Mouse (Mus musculus): ENCODE measurements around the gene Foxp2. TPM values are rescaled to one million over a fixed set of nuclear protein-coding genes. Genes with fewer than 3 reads are reported as not detected.

The Foxp2 gene
- total and polyA plus RNA-seq, 3 experiments: not detected

- Histone ChIP-seq H3K9me3 (replicated peaks; ENCODE audit: low read length) (peaks cover 21% of the 10 kb centered on the region), H3K9ac (ENCODE audit: insufficient read depth, low read depth) (no peak overlapping the region), H3K79me2 (replicated peaks; ENCODE audit: control insufficient read depth, extremely low read depth, insufficient read depth, poor library complexity, severe bottlenecking) (no peaks in the 10 kb centered on the region), H3K36me3 (replicated peaks in 1 of 2; ENCODE audit: control insufficient read depth in 1 of 2, insufficient read depth in 1 of 2, low read length in 1 of 2) (no peaks in the 10 kb centered on the region), H3K4me3 (replicated peaks in 1 of 3; ENCODE audit: low read depth in 2 of 3, low read length in 2 of 3, poor library complexity in 1 of 3) (no peak overlapping the region), H3K4me2 (ENCODE audit: insufficient read depth, low read depth, poor library complexity, severe bottlenecking) (no peak overlapping the region), H3K4me1 (ENCODE audit: control insufficient read depth in 1 of 2, insufficient read depth in 2 of 2) (peaks cover 2 to 15% of the 10 kb centered on the region in 2 experiments; a peak in 3 of 4 replicates), H3K27me3 (replicated peaks) (no peaks in the 10 kb centered on the region), H3K27ac (ENCODE audit: insufficient read depth, low read depth) (no peak overlapping the region)
- in situ Hi-C loops (cut with MboI; ENCODE audit: low pct_ligation_motif_present, low pct_unique_long_range_greater_than_20kb, low sequenced_read_pairs): no loop called here
- no peak for DNase-seq (ENCODE audit: extremely low read depth)
- dilution Hi-C loops (cut with MboI; ENCODE audit: extremely low pct_ligation_motif_present, extremely low pct_unique_long_range_greater_than_20kb, low sequenced_read_pairs): no loop called here
- no peak for TF ChIP-seq CHD2 (IDR thresholded peaks at IDR 0.05; ENCODE audit: low read length)
- no peak for TF ChIP-seq IRF4 (IDR thresholded peaks at IDR 0.05; ENCODE audit: low read depth, low read length)
- no peak for TF ChIP-seq SMC3 (IDR thresholded peaks at IDR 0.05; ENCODE audit: low read depth, low read length)
- TF ChIP-seq EP300 (IDR thresholded peaks at IDR 0.05; ENCODE audit: low read length): no peak
- no peak for TF ChIP-seq MAX (IDR thresholded peaks at IDR 0.05; ENCODE audit: low read length)
- TF ChIP-seq KAT2A (IDR thresholded peaks at IDR 0.05; ENCODE audit: insufficient replicate concordance, low read length): no peak
- TF ChIP-seq ELF1 (IDR thresholded peaks at IDR 0.05; ENCODE audit: low read depth, low read length): no peak
- TF ChIP-seq SIN3A (IDR thresholded peaks at IDR 0.05; ENCODE audit: low read length): no peak
- no peak for TF ChIP-seq RAD21 (IDR thresholded peaks at IDR 0.05; ENCODE audit: low read depth, low read length)
- TF ChIP-seq MAZ (IDR thresholded peaks at IDR 0.05; ENCODE audit: low read depth, low read length): no peak
- TF ChIP-seq MEF2A (IDR thresholded peaks at IDR 0.05; ENCODE audit: borderline replicate concordance, low read depth, low read length): no peak
- no peak for TF ChIP-seq ETS1 (conservative IDR thresholded peaks at IDR 0.05; ENCODE audit: low read depth, low read length)
- TF ChIP-seq ZNF384 (IDR thresholded peaks at IDR 0.05; ENCODE audit: low read depth, low read length): no peak
Observed at GRCm38 (mm10) chr6:14899021-14899610, 2.0 kb upstream of the Foxp2 start.

GRCm38 (mm10) chr6:14899936-14900578 lies 1.1 kb upstream of the Foxp2 start:
- Histone ChIP-seq H3K27me3 (replicated peaks) (no peaks in the 10 kb centered on the region), H3K27ac (ENCODE audit: insufficient read depth, low read depth) (no peak overlapping the region), H3K79me2 (replicated peaks; ENCODE audit: control insufficient read depth, extremely low read depth, insufficient read depth, poor library complexity, severe bottlenecking) (no peaks in the 10 kb centered on the region), H3K36me3 (replicated peaks in 1 of 2; ENCODE audit: control insufficient read depth in 1 of 2, insufficient read depth in 1 of 2, low read length in 1 of 2) (no peaks in the 10 kb centered on the region), H3K4me1 (ENCODE audit: control insufficient read depth in 1 of 2, insufficient read depth in 2 of 2) (peaks cover 2 to 15% of the 10 kb centered on the region in 2 experiments; a peak in 3 of 4 replicates), H3K9ac (ENCODE audit: insufficient read depth, low read depth) (no peak overlapping the region), H3K4me3 (replicated peaks in 1 of 3; ENCODE audit: low read depth in 2 of 3, low read length in 2 of 3, poor library complexity in 1 of 3) (no peak overlapping the region), H3K9me3 (replicated peaks; ENCODE audit: low read length) (peaks cover 21% of the 10 kb centered on the region), H3K4me2 (ENCODE audit: insufficient read depth, low read depth, poor library complexity, severe bottlenecking) (no peak overlapping the region)
- in situ Hi-C loops (cut with MboI; ENCODE audit: low pct_ligation_motif_present, low pct_unique_long_range_greater_than_20kb, low sequenced_read_pairs) (no loop called here), dilution Hi-C loops (cut with MboI; ENCODE audit: extremely low pct_ligation_motif_present, extremely low pct_unique_long_range_greater_than_20kb, low sequenced_read_pairs) (no loop called here)
- DNase-seq (ENCODE audit: extremely low read depth): no peak
- TF ChIP-seq USF1 (IDR thresholded peaks at IDR 0.05; ENCODE audit: low read depth, low read length) (no peak), PAX5 (IDR thresholded peaks at IDR 0.05; ENCODE audit: low read length) (no peak), MEF2A (IDR thresholded peaks at IDR 0.05; ENCODE audit: borderline replicate concordance, low read depth, low read length) (no peak)

All from CH12.LX (cell line).